Mouse (Mus musculus) B cell, adult 62 days (primary cell): ENCODE measurements around the gene Adamts2. TPM values are rescaled to one million over a fixed set of nuclear protein-coding genes. Genes with fewer than 3 reads are reported as not detected.

ENCODE experiments used
- total RNA-seq: library from RNA; stranded (reverse); gene quantifications from 4 replicates; pipeline ENCODE4 v1.2.4, GENCODE M21; 2023

The Adamts2 gene
- not detected in 4 replicates for total RNA-seq

GRCm38 (mm10) chr11:50601641-50602355 is at the start of gene Adamts2:
Adamts2 (plus strand) TSS chr11:50602084.

GRCm38 (mm10) chr11:50827010-50827953 is 225.4 kb downstream of the Adamts2 start, which contains the start of gene Zfp354c:
Zfp354c (minus strand) TSS chr11:50827724.

GRCm38 (mm10) chr11:50841023-50841735 is 239.3 kb downstream of the Adamts2 start, which contains the start of gene Zfp879:
Zfp879 (minus strand) TSS chr11:50841552.

GRCm38 (mm10) chr11:50850177-50850735 is 248.4 kb downstream of the Adamts2 start, which contains the start of gene Grm6:
Grm6 (plus strand) TSS chr11:50850685.

Other genes with a start within 250 kb of the Adamts2 start
- gene Cby3, start 247.6 kb upstream of the Adamts2 start, total RNA-seq: not detected in 4 replicates
- gene Hnrnph1, start 225.1 kb upstream of the Adamts2 start, total RNA-seq: 1,055 to 1,162 TPM (median 1,118 TPM) in 4 replicates
- gene Rufy1, start 171.0 kb upstream of the Adamts2 start, total RNA-seq: 51.7 to 61.1 TPM (median 54.7 TPM) in 4 replicates
- 4.7 to 8.7 TPM (median 7.0 TPM) in 4 replicates for gene Zfp354c, start 225.6 kb downstream of the Adamts2 start, total RNA-seq
- gene Zfp879, start 239.5 kb downstream of the Adamts2 start, total RNA-seq: not detected in 4 replicates
- 29.7 to 33.0 TPM (median 31.8 TPM) in 4 replicates for gene Grm6, start 248.6 kb downstream of the Adamts2 start, total RNA-seq